Mouse (Mus musculus): ENCODE data around the gene Nxpe3. TPM values are rescaled to one million over a fixed set of nuclear protein-coding genes. Genes with fewer than 3 reads are reported as not detected.

Nxpe3 gene
- polyA plus RNA-seq, 1 experiment, result 1.3 TPM

GRCm38 (mm10) chr16:55816202-55816941 is 78.7 kb downstream of the Nxpe3 start:
- Histone ChIP-seq H3K79me3 (ENCODE audit: low read depth) (peaks cover 59% of the 10 kb centered on the region), H3K36me3 (ENCODE audit: control insufficient read depth, insufficient read depth) (peaks cover 94% of the 10 kb centered on the region), H3K4me3 (ENCODE audit: insufficient read depth, poor library complexity, severe bottlenecking) (no peak overlapping the region), H3K79me2 (ENCODE audit: control insufficient read depth, insufficient read depth) (peaks cover 78% of the 10 kb centered on the region), H3K27me3 (ENCODE audit: control insufficient read depth, insufficient read depth, insufficient read length) (no peaks in the 10 kb centered on the region), H3ac (ENCODE audit: control insufficient read depth, insufficient read length, low read depth) (no peak overlapping the region)
- no peak for TF ChIP-seq CTCF (IDR thresholded peaks at IDR 0.05; ENCODE audit: control insufficient read depth, insufficient read depth, insufficient read length)
- TF ChIP-seq MAX (IDR thresholded peaks at IDR 0.05), result no peak
- TF ChIP-seq MYOD1 (IDR thresholded peaks at IDR 0.05; ENCODE audit: control insufficient read depth, insufficient read length, low read depth), result no peak
- no peak for TF ChIP-seq CEBPB (IDR thresholded peaks at IDR 0.05; ENCODE audit: low read depth)
- no peak for TF ChIP-seq USF1 (IDR thresholded peaks at IDR 0.05; ENCODE audit: low read depth)
- TF ChIP-seq FOSL1 (IDR thresholded peaks at IDR 0.05; ENCODE audit: insufficient read depth, low read length, poor library complexity, severe bottlenecking), result no peak
- no peak for TF ChIP-seq MYOG (IDR thresholded peaks at IDR 0.05; ENCODE audit: control insufficient read depth, extremely low read depth, insufficient read length)

- Histone ChIP-seq H3ac (ENCODE audit: control insufficient read depth, insufficient read length, low read depth) (no peak overlapping the region), H3K79me3 (ENCODE audit: low read depth) (peaks cover 50% of the 10 kb centered on the region), H3K27me3 (ENCODE audit: control insufficient read depth, insufficient read depth, insufficient read length) (no peaks in the 10 kb centered on the region), H3K36me3 (ENCODE audit: control insufficient read depth, insufficient read depth) (peaks cover 100% of the 10 kb centered on the region), H3K79me2 (ENCODE audit: control insufficient read depth, insufficient read depth) (peaks cover 69% of the 10 kb centered on the region), H3K4me3 (ENCODE audit: insufficient read depth, poor library complexity, severe bottlenecking) (no peak overlapping the region)
- TF ChIP-seq MYOD1 (IDR thresholded peaks at IDR 0.05; ENCODE audit: control insufficient read depth, insufficient read length, low read depth) (no peak), MYOG (IDR thresholded peaks at IDR 0.05; ENCODE audit: control insufficient read depth, extremely low read depth, insufficient read length) (no peak), FOSL1 (IDR thresholded peaks at IDR 0.05; ENCODE audit: insufficient read depth, low read length, poor library complexity, severe bottlenecking) (no peak), USF1 (IDR thresholded peaks at IDR 0.05; ENCODE audit: low read depth) (no peak), CEBPB (IDR thresholded peaks at IDR 0.05; ENCODE audit: low read depth) (no peak), MAX (IDR thresholded peaks at IDR 0.05) (no peak), CTCF (IDR thresholded peaks at IDR 0.05; ENCODE audit: control insufficient read depth, insufficient read depth, insufficient read length) (no peak)
Observed at GRCm38 (mm10) chr16:55815466-55815865, 79.6 kb downstream of the Nxpe3 start.

GRCm38 (mm10) chr16:55814686-55815085 is 80.4 kb downstream of the Nxpe3 start:
- H3K27me3 ChIP-seq (ENCODE audit: control insufficient read depth, insufficient read depth, insufficient read length), result no peaks in the 10 kb centered on the region
- H3K36me3 ChIP-seq (ENCODE audit: control insufficient read depth, insufficient read depth), result peaks cover 100% of the 10 kb centered on the region
- peaks cover 61% of the 10 kb centered on the region for H3K79me2 ChIP-seq (ENCODE audit: control insufficient read depth, insufficient read depth)
- H3K4me3 ChIP-seq (ENCODE audit: insufficient read depth, poor library complexity, severe bottlenecking), result no peak overlapping the region
- H3ac ChIP-seq (ENCODE audit: control insufficient read depth, insufficient read length, low read depth), result no peak overlapping the region
- no peak for TF ChIP-seq MYOG (IDR thresholded peaks at IDR 0.05; ENCODE audit: control insufficient read depth, extremely low read depth, insufficient read length)
- no peak for TF ChIP-seq CTCF (IDR thresholded peaks at IDR 0.05; ENCODE audit: control insufficient read depth, insufficient read depth, insufficient read length)
- no peak for TF ChIP-seq USF1 (IDR thresholded peaks at IDR 0.05; ENCODE audit: low read depth)
- TF ChIP-seq CEBPB (IDR thresholded peaks at IDR 0.05; ENCODE audit: low read depth), result no peak
- no peak for TF ChIP-seq FOSL1 (IDR thresholded peaks at IDR 0.05; ENCODE audit: insufficient read depth, low read length, poor library complexity, severe bottlenecking)
- TF ChIP-seq MYOD1 (IDR thresholded peaks at IDR 0.05; ENCODE audit: control insufficient read depth, insufficient read length, low read depth), result no peak
- TF ChIP-seq MAX (IDR thresholded peaks at IDR 0.05), result no peak
- peaks cover 42% of the 10 kb centered on the region for H3K79me3 ChIP-seq (ENCODE audit: low read depth)

- Histone ChIP-seq H3K27me3 (ENCODE audit: control insufficient read depth, insufficient read depth, insufficient read length) (no peaks in the 10 kb centered on the region), H3ac (ENCODE audit: control insufficient read depth, insufficient read length, low read depth) (no peak overlapping the region), H3K79me2 (ENCODE audit: control insufficient read depth, insufficient read depth) (peaks cover 53% of the 10 kb centered on the region), H3K79me3 (ENCODE audit: low read depth) (peaks cover 34% of the 10 kb centered on the region), H3K4me3 (ENCODE audit: insufficient read depth, poor library complexity, severe bottlenecking) (no peak overlapping the region), H3K36me3 (ENCODE audit: control insufficient read depth, insufficient read depth) (peaks cover 94% of the 10 kb centered on the region)
- no peak for TF ChIP-seq FOSL1 (IDR thresholded peaks at IDR 0.05; ENCODE audit: insufficient read depth, low read length, poor library complexity, severe bottlenecking)
- TF ChIP-seq MYOD1 (IDR thresholded peaks at IDR 0.05; ENCODE audit: control insufficient read depth, insufficient read length, low read depth), result no peak
- TF ChIP-seq MYOG (IDR thresholded peaks at IDR 0.05; ENCODE audit: control insufficient read depth, extremely low read depth, insufficient read length), result no peak
- TF ChIP-seq CTCF (IDR thresholded peaks at IDR 0.05; ENCODE audit: control insufficient read depth, insufficient read depth, insufficient read length), result no peak
- TF ChIP-seq CEBPB (IDR thresholded peaks at IDR 0.05; ENCODE audit: low read depth), result no peak
- no peak for TF ChIP-seq MAX (IDR thresholded peaks at IDR 0.05)
- no peak for TF ChIP-seq USF1 (IDR thresholded peaks at IDR 0.05; ENCODE audit: low read depth)
Observed at GRCm38 (mm10) chr16:55813916-55814315, 81.2 kb downstream of the Nxpe3 start.

- peaks cover 72% of the 10 kb centered on the region for H3K36me3 ChIP-seq (ENCODE audit: control insufficient read depth, insufficient read depth)
- TF ChIP-seq MYOG (IDR thresholded peaks at IDR 0.05; ENCODE audit: control insufficient read depth, extremely low read depth, insufficient read length), result no peak
- TF ChIP-seq CTCF (IDR thresholded peaks at IDR 0.05; ENCODE audit: control insufficient read depth, insufficient read depth, insufficient read length), result no peak
- TF ChIP-seq MAX (IDR thresholded peaks at IDR 0.05), result no peak
- no peak for TF ChIP-seq FOSL1 (IDR thresholded peaks at IDR 0.05; ENCODE audit: insufficient read depth, low read length, poor library complexity, severe bottlenecking)
Observed at GRCm38 (mm10) chr16:55811792-55812191, 83.3 kb downstream of the Nxpe3 start.

More at GRCm38 (mm10) chr16:55811792-55812191, 83.3 kb downstream of the Nxpe3 start:
- Histone ChIP-seq H3K27me3 (ENCODE audit: control insufficient read depth, insufficient read depth, insufficient read length) (no peaks in the 10 kb centered on the region), H3K79me2 (ENCODE audit: control insufficient read depth, insufficient read depth) (peaks cover 32% of the 10 kb centered on the region), H3K4me3 (ENCODE audit: insufficient read depth, poor library complexity, severe bottlenecking) (no peak overlapping the region), H3ac (ENCODE audit: control insufficient read depth, insufficient read length, low read depth) (no peak overlapping the region), H3K79me3 (ENCODE audit: low read depth) (peaks cover 14% of the 10 kb centered on the region)
